Mouse (Mus musculus): ENCODE data around the gene Myo10. TPM values are rescaled to one million over a fixed set of nuclear protein-coding genes. Genes with fewer than 3 reads are reported as not detected.

Gene Myo10
- polyA plus RNA-seq, 1 experiment from 2014 or later, result 32.5 TPM

DNA sequence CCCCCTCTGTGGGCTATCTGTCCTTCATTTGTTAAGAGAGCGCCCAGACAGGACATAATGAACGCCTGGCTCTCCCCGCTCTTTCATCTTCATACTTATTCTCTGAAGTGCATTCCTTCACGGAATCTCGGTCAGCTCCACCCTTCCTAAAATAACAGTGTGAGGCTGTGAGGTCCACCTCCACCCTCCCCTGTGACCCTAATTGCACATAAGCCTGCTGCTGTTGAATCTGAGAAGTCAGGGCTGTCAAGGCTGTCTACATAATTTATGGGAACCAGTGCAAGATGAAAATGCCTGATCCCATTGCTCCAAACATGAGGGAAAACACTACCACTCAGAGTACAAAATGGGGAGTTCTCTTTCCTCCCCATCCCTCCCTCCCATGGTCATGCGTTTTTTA lies 19.0 kb upstream of the Myo10 start:
- Histone ChIP-seq H3K9ac (ENCODE audit: low read length) (no peak overlapping the region), H3K36me3 (ENCODE audit: control insufficient read depth, insufficient read depth, low read length) (no peaks in the 10 kb centered on the region), H3K4me3 (ENCODE audit: low read depth, low read length) (no peak overlapping the region), H3K27ac (ENCODE audit: low read depth) (no peak overlapping the region), H3K27me3 (replicated peaks; ENCODE audit: control insufficient read depth, insufficient read depth, low read length) (no peaks in the 10 kb centered on the region), H3K4me1 (replicated peaks; ENCODE audit: control insufficient read depth, insufficient read depth, low read length) (no peaks in the 10 kb centered on the region; the same call in 1 of the 2 replicates), H3K9me3 (ENCODE audit: control insufficient read depth, low read length) (no peaks in the 10 kb centered on the region), H3K4me2 (ENCODE audit: low read length) (no peak overlapping the region)
- 26% methylated on average over 6 of the region's 6 CpGs for WGBS
- DNase-seq (ENCODE audit: low spot score) (no peak), ATAC-seq (replicated peaks; ENCODE audit: low FRiP score, low TSS enrichment, low read depth) (no peak)

DNA sequence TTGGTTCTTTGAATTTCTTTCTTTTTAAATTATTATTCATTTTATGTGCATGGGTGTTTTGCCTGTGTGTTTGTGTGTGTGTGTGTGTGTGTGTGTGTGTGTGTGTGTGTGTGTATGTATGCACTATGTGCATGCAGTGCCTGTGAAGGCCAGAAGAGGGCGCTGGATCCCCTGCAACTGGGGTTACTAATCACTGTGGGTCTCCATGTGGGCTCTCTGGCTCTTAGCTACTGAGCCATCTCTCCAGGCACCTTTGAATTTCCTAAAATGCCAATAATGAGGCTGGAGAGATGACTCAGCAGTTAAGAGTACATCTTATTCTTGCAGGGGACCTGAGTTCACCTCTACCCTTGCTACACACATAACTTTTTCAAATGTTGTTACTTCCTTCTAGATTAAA lies 18.1 kb upstream of the Myo10 start:
- no peak for ATAC-seq (replicated peaks; ENCODE audit: low FRiP score, low TSS enrichment, low read depth)
- no peak for DNase-seq (ENCODE audit: low spot score)
- Histone ChIP-seq H3K36me3 (ENCODE audit: control insufficient read depth, insufficient read depth, low read length) (no peaks in the 10 kb centered on the region), H3K27me3 (replicated peaks; ENCODE audit: control insufficient read depth, insufficient read depth, low read length) (no peaks in the 10 kb centered on the region), H3K27ac (ENCODE audit: low read depth) (no peak overlapping the region), H3K9me3 (ENCODE audit: control insufficient read depth, low read length) (no peaks in the 10 kb centered on the region), H3K4me1 (replicated peaks; ENCODE audit: control insufficient read depth, insufficient read depth, low read length) (no peaks in the 10 kb centered on the region; the same call in 1 of the 2 replicates), H3K4me3 (ENCODE audit: low read depth, low read length) (no peak overlapping the region), H3K9ac (ENCODE audit: low read length) (no peak overlapping the region), H3K4me2 (ENCODE audit: low read length) (no peak overlapping the region)
- WGBS, result 75% methylated on average over 1 of the region's 1 CpGs

DNA sequence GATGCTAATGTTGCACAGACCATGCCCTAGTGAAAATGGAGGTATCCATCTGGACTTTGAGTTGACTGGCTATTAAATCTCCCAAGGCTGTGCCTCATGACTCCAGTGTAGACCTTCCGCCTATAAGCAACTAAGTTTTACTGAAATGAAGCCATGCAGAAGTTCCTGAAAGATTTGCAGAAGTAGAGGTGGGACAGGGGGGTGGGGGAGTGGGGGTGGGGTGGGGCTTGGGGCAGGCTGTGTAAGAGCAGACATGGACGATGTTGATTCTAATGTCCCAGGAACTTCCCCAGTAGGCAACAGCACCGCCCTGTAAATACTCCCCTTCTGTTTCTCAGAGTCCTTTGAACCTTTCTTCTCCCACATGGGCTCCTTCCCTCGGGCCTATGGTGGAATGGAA lies 16.9 kb upstream of the Myo10 start:
- Histone ChIP-seq H3K4me2 (ENCODE audit: low read length) (no peak overlapping the region), H3K9me3 (ENCODE audit: control insufficient read depth, low read length) (no peaks in the 10 kb centered on the region), H3K9ac (ENCODE audit: low read length) (no peak overlapping the region), H3K4me1 (replicated peaks; ENCODE audit: control insufficient read depth, insufficient read depth, low read length) (no peaks in the 10 kb centered on the region; the same call in 1 of the 2 replicates), H3K27me3 (replicated peaks; ENCODE audit: control insufficient read depth, insufficient read depth, low read length) (no peaks in the 10 kb centered on the region), H3K27ac (ENCODE audit: low read depth) (no peak overlapping the region), H3K4me3 (ENCODE audit: low read depth, low read length) (no peak overlapping the region), H3K36me3 (ENCODE audit: control insufficient read depth, insufficient read depth, low read length) (no peaks in the 10 kb centered on the region)
- DNase-seq (ENCODE audit: low spot score), result no peak
- ATAC-seq (replicated peaks; ENCODE audit: low FRiP score, low TSS enrichment, low read depth), result no peak
- WGBS, result 81% methylated on average over 4 of the region's 4 CpGs

DNA sequence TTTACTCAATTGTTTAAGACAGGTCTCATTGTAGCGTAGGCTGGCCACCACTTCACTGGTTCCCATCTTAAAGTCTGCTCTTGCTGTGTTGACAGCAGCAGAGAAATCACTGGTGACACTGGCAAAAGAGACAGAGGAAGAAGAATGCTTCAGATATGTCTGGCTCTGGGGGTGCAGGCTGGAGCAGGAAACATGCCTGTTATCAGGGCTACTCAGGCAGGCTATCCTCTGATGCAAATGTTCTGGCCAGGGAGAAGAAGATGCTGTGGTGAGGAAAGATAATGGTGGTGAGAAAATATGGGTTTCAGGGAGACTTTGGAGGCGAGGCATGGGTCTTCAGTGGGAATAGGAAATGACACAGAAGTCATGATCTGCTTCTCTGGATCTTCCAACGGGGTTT lies 13.6 kb upstream of the Myo10 start:
- H3K27ac ChIP-seq (ENCODE audit: low read depth), result no peak overlapping the region
- H3K27me3 ChIP-seq (replicated peaks; ENCODE audit: control insufficient read depth, insufficient read depth, low read length), result no peaks in the 10 kb centered on the region
- no peak for ATAC-seq (replicated peaks; ENCODE audit: low FRiP score, low TSS enrichment, low read depth)
- no peaks in the 10 kb centered on the region; the same call in 1 of the 2 replicates for H3K4me1 ChIP-seq (replicated peaks; ENCODE audit: control insufficient read depth, insufficient read depth, low read length)
- no peak overlapping the region for H3K4me2 ChIP-seq (ENCODE audit: low read length)
- H3K9ac ChIP-seq (ENCODE audit: low read length), result no peak overlapping the region
- no peaks in the 10 kb centered on the region for H3K9me3 ChIP-seq (ENCODE audit: control insufficient read depth, low read length)
- H3K4me3 ChIP-seq (ENCODE audit: low read depth, low read length), result no peak overlapping the region
- H3K36me3 ChIP-seq (ENCODE audit: control insufficient read depth, insufficient read depth, low read length), result no peaks in the 10 kb centered on the region
- WGBS, result 49% methylated on average over 3 of the region's 3 CpGs
- no peak for DNase-seq (ENCODE audit: low spot score)

GRCm38 (mm10) chr15:25609253-25609652 lies 13.1 kb upstream of the Myo10 start:
- H3K27me3 ChIP-seq (replicated peaks; ENCODE audit: control insufficient read depth, insufficient read depth, low read length), result no peaks in the 10 kb centered on the region
- no peak overlapping the region for H3K4me2 ChIP-seq (ENCODE audit: low read length)
- no peak overlapping the region for H3K9ac ChIP-seq (ENCODE audit: low read length)
- no peak for ATAC-seq (replicated peaks; ENCODE audit: low FRiP score, low TSS enrichment, low read depth)
- H3K4me1 ChIP-seq (replicated peaks; ENCODE audit: control insufficient read depth, insufficient read depth, low read length), result no peaks in the 10 kb centered on the region; the same call in 1 of the 2 replicates
- WGBS, result 22% methylated on average over 10 of the region's 10 CpGs
- H3K27ac ChIP-seq (ENCODE audit: low read depth), result no peak overlapping the region
- H3K4me3 ChIP-seq (ENCODE audit: low read depth, low read length), result no peak overlapping the region
- no peaks in the 10 kb centered on the region for H3K9me3 ChIP-seq (ENCODE audit: control insufficient read depth, low read length)
- H3K36me3 ChIP-seq (ENCODE audit: control insufficient read depth, insufficient read depth, low read length), result no peaks in the 10 kb centered on the region
- no peak for DNase-seq (ENCODE audit: low spot score)

- no peak for ATAC-seq (replicated peaks; ENCODE audit: low FRiP score, low TSS enrichment, low read depth)
Observed at GRCm38 (mm10) chr15:25611178-25611577, 11.1 kb upstream of the Myo10 start.

DNA sequence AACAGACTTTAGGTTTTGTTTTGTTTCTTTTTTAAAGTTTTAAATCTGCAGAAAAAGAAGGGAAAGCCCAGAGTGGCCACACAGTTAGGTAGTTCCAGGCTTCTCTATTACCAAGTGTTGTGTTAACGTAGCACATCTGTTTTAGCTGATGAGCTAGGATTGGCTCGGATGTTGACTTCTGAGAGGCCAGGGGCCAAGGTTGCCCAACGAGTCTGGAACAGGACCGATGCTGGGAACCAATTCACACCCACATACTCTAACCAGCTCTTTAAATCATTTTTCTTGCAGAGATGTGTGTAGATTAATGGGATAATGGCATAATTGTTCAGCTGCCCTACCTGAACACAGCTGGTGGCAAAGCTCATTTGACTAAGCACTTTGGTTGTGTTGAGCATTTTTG lies 1.8 kb upstream of the Myo10 start:
- Histone ChIP-seq H3K4me3 (ENCODE audit: low read depth, low read length) (no peak overlapping the region), H3K27me3 (replicated peaks; ENCODE audit: control insufficient read depth, insufficient read depth, low read length) (no peaks in the 10 kb centered on the region), H3K4me2 (ENCODE audit: low read length) (no peak overlapping the region), H3K27ac (ENCODE audit: low read depth) (no peak overlapping the region), H3K36me3 (ENCODE audit: control insufficient read depth, insufficient read depth, low read length) (no peaks in the 10 kb centered on the region), H3K9ac (ENCODE audit: low read length) (no peak overlapping the region), H3K9me3 (ENCODE audit: control insufficient read depth, low read length) (no peaks in the 10 kb centered on the region), H3K4me1 (replicated peaks; ENCODE audit: control insufficient read depth, insufficient read depth, low read length) (peaks cover 21% of the 10 kb centered on the region)
- DNase-seq (ENCODE audit: low spot score) (no peak), ATAC-seq (replicated peaks; ENCODE audit: low FRiP score, low TSS enrichment, low read depth) (no peak)
- 75% methylated on average over 4 of the region's 4 CpGs for WGBS

More at GRCm38 (mm10) chr15:25611178-25611577, 11.1 kb upstream of the Myo10 start:
- H3K4me1 ChIP-seq (replicated peaks; ENCODE audit: control insufficient read depth, insufficient read depth, low read length), result no peaks in the 10 kb centered on the region; the same call in 1 of the 2 replicates
- H3K9ac ChIP-seq (ENCODE audit: low read length), result no peak overlapping the region
- H3K4me2 ChIP-seq (ENCODE audit: low read length), result no peak overlapping the region
- H3K27me3 ChIP-seq (replicated peaks; ENCODE audit: control insufficient read depth, insufficient read depth, low read length), result no peaks in the 10 kb centered on the region
- WGBS, result 69% methylated on average over 6 of the region's 6 CpGs
- no peaks in the 10 kb centered on the region for H3K36me3 ChIP-seq (ENCODE audit: control insufficient read depth, insufficient read depth, low read length)
- H3K4me3 ChIP-seq (ENCODE audit: low read depth, low read length), result no peak overlapping the region
- no peak for DNase-seq (ENCODE audit: low spot score)
- H3K27ac ChIP-seq (ENCODE audit: low read depth), result no peak overlapping the region
- H3K9me3 ChIP-seq (ENCODE audit: control insufficient read depth, low read length), result no peaks in the 10 kb centered on the region

GRCm38 (mm10) chr15:25621351-25622199 lies 750 bp upstream of the Myo10 start:
- no peaks in the 10 kb centered on the region for H3K36me3 ChIP-seq (ENCODE audit: control insufficient read depth, insufficient read depth, low read length)
- ATAC-seq (replicated peaks; ENCODE audit: low FRiP score, low TSS enrichment, low read depth) (peak; percentile 2; the same call in 1 of the 2 replicates), DNase-seq (ENCODE audit: low spot score) (no peak)
- H3K9me3 ChIP-seq (ENCODE audit: control insufficient read depth, low read length), result no peaks in the 10 kb centered on the region
- peak overlapping the region; percentile 30; the same call in 1 of the 2 replicates for H3K27ac ChIP-seq (ENCODE audit: low read depth)
- WGBS, result 6% methylated on average over 20 of the region's 20 CpGs
- no peaks in the 10 kb centered on the region for H3K27me3 ChIP-seq (replicated peaks; ENCODE audit: control insufficient read depth, insufficient read depth, low read length)
- H3K9ac ChIP-seq (ENCODE audit: low read length), result peak overlapping the region; percentile 29
- H3K4me2 ChIP-seq (ENCODE audit: low read length), result peak overlapping the region; percentile 58
- peak overlapping the region; percentile 82 for H3K4me3 ChIP-seq (ENCODE audit: low read depth, low read length)
- H3K4me1 ChIP-seq (replicated peaks; ENCODE audit: control insufficient read depth, insufficient read depth, low read length), result peaks cover 27% of the 10 kb centered on the region

Measured in intestine, embryonic 14.5 days (tissue).